Mouse (Mus musculus) bone marrow macrophage, adult 2 months (primary cell): Measurements from ENCODE around the gene Smtnl2.

Source experiments
- CTCF ChIP-seq: IDR thresholded peaks from 2 replicates; pipeline ENCODE4 v1.5.1; 2012; ENCODE audit warnings: low read depth, mild to moderate bottlenecking, low read length, moderate library complexity
- POLR2A ChIP-seq: IDR thresholded peaks from 2 replicates; pipeline ENCODE4 v1.6.1; 2012; ENCODE audit warnings: mild to moderate bottlenecking, low read depth, low read length, borderline replicate concordance

GRCm38 (mm10) chr11:72401068-72401467 lies 10.4 kb downstream of the Smtnl2 start:
- TF ChIP-seq CTCF: no peak
- no peak for TF ChIP-seq POLR2A
